Mouse (Mus musculus): ENCODE measurements around the gene Kif2c. TPM values are rescaled to one million over a fixed set of nuclear protein-coding genes. Genes with fewer than 3 reads are reported as not detected.
A peak's percentile ranks its signal among the peaks of the same experiment; 100 is the strongest.

The Kif2c gene
- total RNA-seq, 2 experiments from 2014 or later = 3.8 to 6.6 TPM

DNA sequence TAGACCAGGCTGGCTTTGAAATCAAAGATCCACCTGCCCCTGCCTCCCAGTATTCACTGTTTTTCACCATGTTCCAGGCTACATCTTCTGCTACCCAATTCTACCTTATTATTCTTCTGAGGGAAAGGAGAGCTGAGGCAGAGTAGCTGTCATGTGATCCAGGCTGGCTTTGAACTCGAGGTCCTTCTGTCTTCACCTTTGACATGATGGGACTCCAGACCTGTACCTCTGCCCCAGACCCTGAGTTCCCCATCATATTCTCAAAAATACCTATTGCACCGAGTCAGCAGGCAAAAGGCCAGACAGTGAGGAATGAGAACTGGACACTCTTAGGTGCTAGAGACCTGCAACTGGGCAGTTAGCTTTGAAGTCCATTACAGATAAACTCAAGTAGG is 47.8 kb downstream of the Kif2c start:
- no peak for DNase-seq

GRCm38 (mm10) chr4:117133817-117134600 is 48.4 kb downstream of the Kif2c start, which contains the start of gene Plk3:
Plk3 (minus strand) TSS chr4:117133963.
- peak; percentile 94 for DNase-seq

DNA sequence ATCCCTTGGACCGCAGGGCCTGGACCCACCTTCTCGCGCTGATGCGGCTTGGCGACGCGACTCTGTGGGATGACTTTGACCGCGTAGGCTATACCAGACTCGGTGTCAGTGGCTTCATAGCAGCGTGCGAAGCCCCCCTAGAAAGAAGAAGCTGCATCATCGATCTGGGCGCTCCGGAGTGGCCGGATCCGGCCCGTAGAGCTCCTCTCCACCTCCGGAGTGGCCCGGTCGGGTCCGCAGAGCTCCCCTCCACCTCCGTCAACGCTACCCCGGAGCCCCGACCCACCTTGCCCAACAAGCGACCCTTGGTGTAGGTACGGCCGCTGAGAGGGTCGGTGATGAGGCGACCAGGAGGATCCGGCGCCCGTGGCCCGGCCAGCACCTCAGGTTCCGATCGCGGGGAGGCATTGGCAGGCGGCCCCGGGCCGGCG is 49.1 kb downstream of the Kif2c start:
- no peak for DNase-seq

DNA sequence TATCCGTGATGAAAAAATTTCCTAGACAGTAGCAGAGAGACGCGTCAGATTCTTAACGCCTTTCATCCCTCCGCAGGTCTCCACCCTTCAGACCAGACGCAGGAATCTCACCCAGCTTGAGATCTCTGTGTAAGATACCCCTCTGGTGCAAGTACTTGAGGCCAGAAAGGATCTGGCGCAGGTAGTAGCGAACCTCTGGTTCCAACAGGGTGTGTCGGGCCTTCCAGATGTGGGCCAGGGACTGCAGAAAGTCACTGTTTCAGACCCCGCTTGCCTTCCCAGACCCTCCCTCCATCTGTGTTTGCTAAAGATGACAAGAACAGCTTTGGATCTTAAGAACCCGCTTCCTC is 49.7 kb downstream of the Kif2c start:
- no peak for DNase-seq

GRCm38 (mm10) chr4:117131890-117132793 is 50.3 kb downstream of the Kif2c start:
- no peak for DNase-seq

- no peak for DNase-seq
Observed at GRCm38 (mm10) chr4:117131198-117131597, 51.2 kb downstream of the Kif2c start.

- DNase-seq = no peak
Observed at GRCm38 (mm10) chr4:117130790-117131189, 51.6 kb downstream of the Kif2c start.

DNA sequence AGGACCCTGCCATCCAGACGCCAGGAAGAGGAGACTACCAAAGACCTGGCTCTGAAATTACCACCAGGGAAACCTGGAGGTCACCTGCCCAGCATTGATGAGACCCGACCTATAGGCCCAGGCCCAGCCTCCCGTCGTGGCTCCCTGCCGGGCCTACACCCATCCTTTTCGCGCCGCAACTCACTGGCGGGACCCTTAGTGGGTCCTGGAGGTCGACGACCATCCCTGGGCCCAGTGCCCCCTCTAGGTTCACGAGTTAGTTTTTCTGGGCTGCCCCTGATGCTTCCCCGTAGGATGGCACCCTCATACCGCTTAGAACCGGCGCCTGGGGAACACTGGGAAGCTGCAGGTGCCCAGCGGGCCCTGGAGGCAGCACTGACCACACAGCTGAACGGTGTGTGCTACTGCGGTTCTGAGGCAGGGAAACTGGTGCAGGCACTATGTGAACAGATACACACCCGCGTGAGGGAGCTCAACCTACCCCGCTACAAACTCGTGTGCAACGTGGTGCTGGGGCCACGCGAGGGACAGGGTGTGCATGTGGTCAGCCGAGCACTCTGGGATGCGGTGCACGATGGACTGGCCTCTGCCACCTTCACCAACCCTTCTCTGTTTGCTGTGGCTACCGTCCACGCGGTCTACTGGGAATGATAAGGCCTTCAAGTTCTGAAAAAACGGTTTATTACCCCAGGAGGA is 54.3 kb downstream of the Kif2c start:
- no peak for DNase-seq

DNA sequence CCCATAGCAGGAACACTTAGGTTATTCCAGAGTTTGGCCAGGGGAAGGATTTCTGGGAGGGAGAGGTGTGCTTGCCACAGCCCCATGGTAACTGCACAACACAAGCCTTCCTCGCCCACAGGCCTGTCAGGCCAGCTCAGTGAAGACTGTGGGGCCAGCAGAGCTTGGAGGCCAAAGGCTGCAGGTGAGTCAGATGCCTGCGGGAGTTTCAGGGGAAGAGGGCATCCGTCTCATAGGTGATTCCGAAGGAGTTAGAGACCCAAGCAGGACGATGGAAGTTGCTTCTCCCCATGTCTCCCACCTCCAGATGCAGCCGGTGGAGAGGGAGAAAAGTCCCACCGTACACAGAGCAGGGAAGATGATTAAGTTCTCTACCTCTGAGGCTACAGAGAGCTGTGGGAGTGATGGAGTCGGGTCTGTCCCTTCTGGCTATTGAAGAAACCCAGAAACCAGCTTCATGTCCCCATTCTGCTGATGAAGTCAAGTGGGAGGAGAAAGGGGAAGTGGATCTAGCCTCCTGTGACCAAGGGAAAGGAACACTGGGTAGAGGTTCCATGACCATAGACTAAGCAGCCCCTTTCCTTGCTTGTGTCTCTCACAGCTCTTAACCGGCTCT is 55.7 kb downstream of the Kif2c start, which contains the start of gene Tctex1d4:
Gene Tctex1d4, plus strand, starts transcription at position 120 of the 616 bp plus-strand sequence.
- DNase-seq = no peak

DNA sequence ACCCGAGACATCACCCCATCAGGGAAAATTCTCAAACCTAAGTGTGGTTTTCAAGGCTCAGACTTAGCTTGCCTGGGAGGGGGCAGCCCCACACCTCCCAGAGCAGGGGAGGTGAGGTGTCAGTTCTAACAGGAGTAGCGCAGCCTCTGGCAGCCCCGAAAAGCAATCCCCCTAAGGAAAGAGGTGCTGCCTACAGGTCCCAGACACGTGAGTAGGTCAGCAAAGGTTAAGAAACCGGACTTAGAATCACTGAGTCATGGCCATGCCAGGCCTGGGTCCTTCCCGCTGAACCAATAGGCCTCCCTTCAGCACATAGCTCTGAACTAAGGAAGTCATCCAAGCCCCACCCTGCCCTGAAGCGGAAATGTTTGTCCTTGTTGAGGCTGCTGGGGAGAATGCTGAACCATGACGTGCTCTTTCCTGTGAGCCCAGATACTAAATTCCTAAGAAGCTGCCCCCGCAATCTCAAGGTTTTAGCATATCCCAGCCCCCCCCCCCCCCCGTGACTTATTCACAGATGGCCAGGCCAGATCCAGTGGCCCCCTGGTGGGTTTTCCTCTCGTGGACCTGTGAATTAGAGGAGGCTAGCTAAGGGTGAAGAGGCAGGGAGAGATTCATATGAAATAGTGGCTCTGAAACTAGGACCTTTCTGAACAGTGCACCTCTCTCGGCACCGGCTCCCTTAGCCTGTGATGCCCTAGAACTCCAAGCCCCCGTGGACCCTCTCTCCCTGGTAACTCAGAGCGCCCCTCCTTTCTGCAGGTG is 56.3 kb downstream of the Kif2c start:
- peak; percentile 62 for DNase-seq

DNA sequence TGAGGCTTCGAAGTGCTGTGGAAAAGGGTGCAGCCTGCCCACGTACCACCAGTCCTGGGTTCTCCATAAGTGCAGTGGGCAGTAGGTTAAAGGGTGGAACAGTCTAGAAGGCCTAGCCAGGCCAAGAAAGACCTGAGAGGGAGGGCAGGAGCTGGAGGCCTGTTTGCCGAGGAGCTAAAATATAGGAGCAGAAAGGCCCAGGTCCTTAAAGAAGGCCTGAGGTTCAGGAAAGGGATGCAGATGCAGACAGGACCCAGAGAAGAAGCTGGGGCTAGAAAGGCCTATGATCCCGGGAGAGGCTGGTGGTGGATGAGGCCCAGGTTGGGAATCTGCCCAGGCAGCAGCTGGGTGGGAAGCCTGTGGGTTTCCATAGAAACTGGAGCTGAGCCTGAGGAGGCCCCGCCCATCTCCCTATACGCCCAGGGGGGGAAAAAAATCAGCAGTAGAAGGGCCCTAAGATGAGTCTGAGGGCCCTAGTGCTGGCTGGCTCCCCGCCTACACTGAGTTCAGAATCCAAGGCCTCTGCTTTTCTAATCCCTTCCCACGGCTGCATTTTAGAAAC is 57.0 kb downstream of the Kif2c start, which contains the start of gene Btbd19:
Gene Btbd19, minus strand, starts transcription at position 378 of the 562 bp plus-strand sequence.
- DNase-seq = peak; percentile 82

- DNase-seq = no peak
Observed at GRCm38 (mm10) chr4:117124518-117125347, 57.7 kb downstream of the Kif2c start.

DNA sequence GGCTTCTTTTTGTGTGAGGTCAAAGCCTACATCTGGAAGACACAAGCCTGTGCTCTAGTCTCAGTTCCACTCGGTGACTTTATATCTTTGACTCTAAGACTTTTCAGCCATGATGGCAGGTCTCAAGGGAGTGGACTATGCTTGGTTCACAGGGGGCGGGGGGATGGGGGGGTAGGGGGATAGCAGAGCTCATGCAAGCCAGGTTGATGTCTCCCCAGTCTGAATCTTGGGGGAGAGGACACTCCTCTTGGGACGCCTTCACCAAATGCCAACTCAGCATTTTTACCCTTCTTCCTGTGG is 58.3 kb downstream of the Kif2c start:
- no peak for DNase-seq

DNA sequence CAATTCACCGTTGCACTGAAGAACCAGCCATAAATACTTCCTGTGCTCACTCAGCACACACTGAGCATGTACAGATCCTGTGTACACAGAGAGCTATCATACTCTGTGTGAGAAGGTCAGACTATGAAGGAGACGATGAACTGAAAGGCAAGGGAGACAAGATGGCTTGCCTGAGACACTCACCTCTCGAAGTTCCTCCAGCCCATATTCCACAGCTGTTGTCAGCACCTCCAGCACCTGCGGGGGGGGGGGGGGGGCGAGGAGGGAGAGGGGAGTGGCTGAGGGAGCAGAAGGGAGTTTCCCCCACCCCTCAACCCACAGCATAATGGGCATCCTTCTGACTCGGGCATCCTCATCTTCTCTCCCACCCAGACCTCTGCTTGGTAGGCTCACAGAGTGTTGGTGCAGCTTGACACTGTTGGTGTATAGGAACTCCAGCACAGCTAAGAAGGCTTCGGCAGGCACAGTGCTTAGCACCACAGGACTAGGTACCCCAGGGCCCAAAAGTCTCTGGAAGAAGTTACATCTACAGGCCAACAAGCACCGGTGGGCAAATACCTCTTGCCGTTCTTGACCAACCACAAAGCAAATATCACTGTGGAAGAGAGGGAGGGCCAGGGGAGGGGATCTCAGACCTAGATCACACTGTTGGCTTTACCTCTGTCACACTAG is 58.8 kb downstream of the Kif2c start:
- no peak for DNase-seq

- no peak for DNase-seq
Observed at GRCm38 (mm10) chr4:117122209-117122608, 60.2 kb downstream of the Kif2c start.

DNA sequence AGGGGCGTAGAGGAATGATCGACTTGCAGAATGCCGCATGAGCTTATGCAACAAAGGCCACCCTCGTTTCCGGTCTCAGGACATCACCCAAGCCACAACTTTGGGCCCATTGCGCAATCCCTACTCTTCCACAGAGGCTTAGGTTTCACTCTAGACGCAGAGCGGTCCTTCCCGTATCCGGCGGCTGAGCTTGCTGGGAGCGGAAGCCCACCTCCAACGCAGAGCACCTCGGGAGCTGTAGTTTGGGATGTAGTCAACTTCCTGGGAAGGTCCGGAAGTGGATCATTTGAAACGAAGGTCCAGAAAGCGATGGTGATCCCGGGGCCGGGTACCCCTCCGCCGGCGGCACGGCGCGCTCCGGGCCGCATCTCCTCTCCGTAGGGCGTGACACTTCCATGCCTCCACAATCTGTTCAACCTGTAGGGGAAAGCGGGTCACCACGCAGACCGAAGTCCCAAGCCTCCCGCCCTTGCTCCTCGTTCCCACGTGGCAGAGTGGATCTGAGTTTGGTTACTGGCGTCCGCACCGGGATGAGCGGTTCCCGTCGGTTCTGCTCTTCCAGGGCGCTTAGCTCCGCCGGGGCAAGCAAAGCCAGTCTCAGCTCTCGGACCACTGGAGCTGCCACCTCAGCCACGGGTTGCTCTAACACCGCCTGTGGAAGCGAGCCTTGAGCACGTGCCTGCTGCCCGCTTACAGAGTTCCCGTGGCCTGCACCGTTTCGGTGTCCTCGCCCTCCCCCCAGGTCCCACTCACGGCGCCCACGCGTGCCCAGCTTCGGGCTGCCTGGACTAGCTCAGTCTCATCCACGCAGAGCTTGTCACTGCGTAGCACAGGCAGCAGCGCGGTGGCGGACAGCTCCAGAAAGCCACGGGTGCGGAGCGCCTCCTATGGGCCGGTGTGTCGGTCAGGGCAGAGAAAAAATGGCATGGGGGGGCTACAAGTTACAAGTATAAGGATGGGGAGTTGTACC is 61.7 kb downstream of the Kif2c start:
- DNase-seq = peak; percentile 87

DNA sequence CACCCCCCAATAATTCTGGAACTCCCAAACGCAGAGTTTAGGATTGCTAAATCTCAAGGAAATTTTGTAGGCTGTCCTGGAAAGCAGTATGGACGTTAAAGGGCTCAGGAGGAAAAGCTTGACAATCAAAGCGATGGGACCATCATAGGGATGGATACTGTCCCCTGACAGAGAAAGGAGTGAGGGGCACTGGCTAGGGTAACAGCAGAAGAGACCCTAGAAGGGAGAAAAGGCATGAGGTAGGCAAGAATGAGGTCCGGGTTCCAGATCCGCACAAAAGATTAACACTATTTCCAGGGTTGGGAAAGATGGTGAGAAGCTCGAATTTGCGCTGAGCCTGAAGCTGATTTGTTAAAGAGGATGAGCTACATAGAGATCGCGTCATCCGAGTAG is 62.4 kb downstream of the Kif2c start:
- DNase-seq = no peak

DNA sequence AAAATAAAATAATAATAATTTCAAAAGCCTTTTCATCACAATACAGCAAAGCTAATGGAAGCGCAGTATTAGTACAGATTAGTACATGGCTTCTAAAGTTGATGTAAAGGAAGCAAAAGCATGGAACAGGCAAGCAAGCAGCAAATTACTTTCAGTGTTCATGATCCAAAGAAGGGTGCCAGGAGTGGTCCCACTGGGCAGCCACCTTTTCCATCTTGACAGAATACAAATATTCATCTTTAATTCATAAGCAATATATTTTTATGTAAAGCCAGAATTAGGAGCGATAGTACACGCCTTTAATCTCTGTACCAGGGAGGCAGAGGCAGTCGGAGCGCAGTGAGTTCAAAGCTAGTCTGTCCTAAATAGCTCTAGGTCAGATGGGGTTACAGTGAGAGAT is 62.8 kb downstream of the Kif2c start:
- no peak for DNase-seq

Measured in gastrocnemius, postnatal 10 days (tissue).